Mouse (Mus musculus) G1E (cell line): ENCODE data around the gene Gng10.

Experiments
- CTCF ChIP-seq: IDR thresholded peaks from 2 replicates; pipeline ENCODE4 v1.5.1; 2012; ENCODE audit warnings: low read depth, low read length, inconsistent platforms, mixed read lengths
- GATA1 ChIP-seq: IDR thresholded peaks from 2 replicates; pipeline ENCODE4 v1.6.1; 2012; ENCODE audit warnings: borderline replicate concordance, low read length, inconsistent platforms, mixed read lengths
- GATA2 ChIP-seq: IDR thresholded peaks from 2 replicates; pipeline ENCODE4 v1.6.1; 2012; ENCODE audit warnings: low read depth, low read length, inconsistent platforms, borderline replicate concordance
- POLR2AphosphoS5 ChIP-seq: IDR thresholded peaks from 2 replicates; pipeline ENCODE4 v1.6.1; 2012; ENCODE audit warnings: low read depth, low read length, inconsistent platforms; ENCODE audit not compliant: insufficient replicate concordance
- TAL1 ChIP-seq: conservative IDR thresholded peaks from 2 replicates; pipeline ENCODE4 v1.6.1; 2012; ENCODE audit warnings: low read depth, low read length, inconsistent platforms, mixed read lengths

DNA sequence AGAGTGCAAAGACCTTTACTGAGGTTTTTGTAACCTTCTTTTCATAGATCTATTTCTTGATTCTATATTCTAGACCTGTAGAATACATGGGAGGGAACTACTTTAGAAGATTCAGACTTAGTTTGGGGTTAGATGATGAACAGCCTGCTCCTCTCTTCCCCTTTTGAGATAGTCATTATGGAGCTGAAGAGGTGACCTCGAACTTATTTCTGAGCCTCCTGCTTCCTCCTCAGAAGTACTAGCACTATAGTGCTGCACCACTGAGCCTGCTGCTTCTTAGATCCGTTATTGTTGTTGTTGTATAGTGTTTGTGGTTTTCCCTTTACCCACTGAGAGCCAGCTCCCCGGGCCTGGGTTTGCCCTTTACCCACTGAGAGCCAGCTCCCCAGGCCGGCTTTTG, 25.2 kb upstream of the Gng10 start:
- TF ChIP-seq CTCF (no peak), GATA1 (no peak), TAL1 (no peak), GATA2 (no peak), POLR2AphosphoS5 (no peak)
